Mouse (Mus musculus): ENCODE measurements around the gene Epb41.

DNA sequence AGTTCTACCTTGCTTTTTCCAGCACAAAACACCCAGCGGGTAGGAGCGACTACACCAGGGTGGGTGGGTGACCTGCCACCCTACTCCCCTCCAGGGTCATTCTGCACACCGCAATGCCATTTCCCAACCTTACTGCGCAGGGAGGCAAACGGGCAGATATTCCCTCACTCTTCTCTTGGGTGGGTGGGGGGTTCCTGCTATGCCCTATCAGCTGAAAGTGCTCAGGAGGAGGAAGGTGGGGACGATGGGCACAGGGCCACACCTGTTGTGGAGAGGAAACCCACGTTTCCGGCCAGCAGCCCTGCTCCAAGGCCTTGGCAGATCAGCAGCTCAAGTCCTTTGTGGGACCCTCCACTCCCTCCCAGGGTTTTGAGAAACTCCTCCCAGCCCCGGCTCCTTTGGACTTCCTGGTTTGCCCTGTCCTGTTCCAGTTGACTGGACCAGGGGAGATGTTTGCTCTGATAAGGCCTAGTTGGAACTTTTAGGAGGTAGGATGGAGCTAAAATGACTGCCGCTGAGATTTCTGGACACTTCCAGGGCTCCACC lies 158.0 kb downstream of the Epb41 start:
- TF ChIP-seq POLR2A (IDR thresholded peaks at IDR 0.05; ENCODE audit: borderline replicate concordance, low read depth, low read length) (no peak), CTCF (IDR thresholded peaks at IDR 0.05; ENCODE audit: low read depth, low read length) (no peak)
